Mouse (Mus musculus) MN1 (cell line): ENCODE measurements around the gene Olfr1491.

Source experiments
- DNase-seq: peaks from one replicate; pipeline ENCODE4 v3.0.0-alpha.2; 2016; ENCODE audit warnings: low spot score

The Olfr1491 gene

GRCm38 (mm10) chr19:13696968-13697367 lies at the start of gene Olfr1491:
Gene Olfr1491 (plus strand): TSS chr19:13697268.
- no peak for DNase-seq

DNA sequence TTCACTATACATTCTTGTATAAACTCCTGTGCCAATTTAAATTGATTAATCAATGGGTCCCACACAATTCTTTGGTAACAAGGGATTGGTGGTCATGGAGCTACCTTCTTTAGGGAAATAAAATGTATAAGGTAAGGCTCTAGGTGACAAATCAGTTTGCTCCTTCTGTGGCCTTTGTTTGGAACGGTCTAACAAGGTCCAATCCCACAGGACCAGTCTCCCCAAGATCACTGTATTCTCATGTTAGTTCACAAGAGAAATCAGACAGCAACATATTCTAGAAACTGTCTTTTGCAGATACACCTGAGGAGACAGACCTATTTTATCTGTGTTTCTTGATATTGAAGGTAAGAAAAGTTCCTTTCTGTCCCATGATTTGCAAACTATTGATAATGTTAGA lies 46.3 kb upstream of the Olfr1491 start, which contains the start of gene Olfr1490:
TSS of gene Olfr1490 (plus strand) at position 301 of the 400 bp plus-strand sequence.
- DNase-seq = no peak

- DNase-seq = no peak
Observed at GRCm38 (mm10) chr19:13722978-13723377, 25.9 kb downstream of the Olfr1491 start, which contains the start of gene Olfr1493-ps1. Gene Olfr1493-ps1 (plus strand): TSS chr19:13723278.

DNA sequence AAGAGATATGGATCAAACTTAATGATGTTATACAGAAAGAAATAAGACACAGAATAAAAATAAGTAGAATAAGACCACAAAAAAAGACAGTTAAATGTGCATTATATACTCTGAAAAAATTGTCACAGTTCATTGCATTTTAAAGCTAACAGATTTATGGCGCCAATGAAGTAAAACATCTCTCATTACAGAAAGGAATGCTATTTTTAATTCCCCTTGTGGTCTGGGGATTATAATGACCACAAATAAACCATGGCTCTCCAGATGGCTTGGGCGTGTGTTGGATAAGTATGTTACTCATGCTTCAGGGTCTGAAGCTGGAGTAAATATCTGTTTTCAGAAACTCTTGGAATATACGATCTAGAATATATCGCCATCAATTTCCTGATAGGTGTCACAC lies 42.4 kb downstream of the Olfr1491 start, which contains the start of gene Olfr1494:
TSS of gene Olfr1494 (plus strand) at position 301 of the 400 bp plus-strand sequence.
- no peak for DNase-seq

GRCm38 (mm10) chr19:13749366-13749765 lies 52.3 kb downstream of the Olfr1491 start:
- no peak for DNase-seq
